Mouse (Mus musculus): Measurements from ENCODE around the gene Nim1k.

GRCm38 (mm10) chr13:119713107-119713787 lies 42.4 kb downstream of the Nim1k start:
- TF ChIP-seq CTCF (IDR thresholded peaks at IDR 0.05; ENCODE audit: low read depth, low read length) (no peak), POLR2A (IDR thresholded peaks at IDR 0.05; ENCODE audit: insufficient read depth, low read length) (no peak), EP300 (IDR thresholded peaks at IDR 0.05; ENCODE audit: insufficient read depth, low read depth, low read length) (no peak)
